Mouse (Mus musculus) megakaryocyte, embryonic 14.5 days (primary cell): ENCODE results near the gene Clstn2.

ENCODE experiments used
- FLI1 ChIP-seq: IDR thresholded peaks from 2 replicates; pipeline ENCODE4 v1.6.1; 2012; ENCODE audit warnings: low read length, inconsistent platforms, mixed read lengths
- GATA1 ChIP-seq: IDR thresholded peaks from 3 replicates; pipeline ENCODE4 v1.6.1; 2012; ENCODE audit warnings: mixed read lengths, low read length, inconsistent platforms, borderline replicate concordance

GRCm38 (mm10) chr9:97769331-97769730, 263.6 kb downstream of the Clstn2 start:
- TF ChIP-seq GATA1, result no peak
- no peak for TF ChIP-seq FLI1
